Mouse (Mus musculus): ENCODE measurements around the gene Gpr19. TPM values are rescaled to one million over a fixed set of nuclear protein-coding genes. Genes with fewer than 3 reads are reported as not detected.

Gene Gpr19
- polyA plus RNA-seq, 1 experiment from 2014 or later: 11.1 TPM

DNA sequence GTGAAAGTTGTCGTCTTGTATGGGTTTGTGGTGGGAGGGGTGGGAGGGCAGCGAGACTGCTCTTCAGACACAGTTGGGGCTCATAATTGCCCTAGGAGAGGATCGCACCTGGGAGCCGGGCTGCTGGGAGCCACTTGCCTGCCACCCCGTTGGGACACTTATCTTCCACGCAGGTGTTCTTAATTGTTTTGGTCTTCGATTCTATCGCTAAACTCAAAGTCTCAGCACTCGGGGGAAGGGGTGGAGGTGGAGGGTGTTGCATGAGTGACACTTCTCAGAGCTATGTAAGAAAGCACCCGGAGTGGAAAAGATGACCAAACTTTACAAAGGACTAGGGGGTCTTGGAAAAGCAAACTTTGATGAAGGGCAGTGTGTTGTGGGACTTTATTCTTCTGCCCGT, 18.3 kb upstream of the Gpr19 start:
- DNase-seq (ENCODE audit: low spot score): peak; percentile 43
- Histone ChIP-seq H3K27ac (peak overlapping the region; percentile 81), H3K4me3 (replicated peaks; ENCODE audit: low read depth, low read length) (peak overlapping the region; percentile 40), H3K27me3 (ENCODE audit: insufficient read depth, low read length) (no peaks in the 10 kb centered on the region), H3K9ac (ENCODE audit: low read depth, low read length) (peak overlapping the region; percentile 68), H3K4me2 (ENCODE audit: low read length) (peak overlapping the region; percentile 90), H3K36me3 (ENCODE audit: insufficient read depth, low read length) (no peaks in the 10 kb centered on the region), H3K9me3 (replicated peaks; ENCODE audit: low read length) (no peaks in the 10 kb centered on the region), H3K4me1 (replicated peaks; ENCODE audit: insufficient read depth, low read length) (peaks cover 3% of the 10 kb centered on the region; the same call in 1 of the 2 replicates)
- ATAC-seq (replicated peaks; ENCODE audit: low FRiP score, low read depth): no peak
- 0% methylated on average over 11 of the region's 11 CpGs for whole genome bisulfite sequencing
- no peak for TF ChIP-seq CTCF (IDR thresholded peaks at IDR 0.05; ENCODE audit: low read depth)

DNA sequence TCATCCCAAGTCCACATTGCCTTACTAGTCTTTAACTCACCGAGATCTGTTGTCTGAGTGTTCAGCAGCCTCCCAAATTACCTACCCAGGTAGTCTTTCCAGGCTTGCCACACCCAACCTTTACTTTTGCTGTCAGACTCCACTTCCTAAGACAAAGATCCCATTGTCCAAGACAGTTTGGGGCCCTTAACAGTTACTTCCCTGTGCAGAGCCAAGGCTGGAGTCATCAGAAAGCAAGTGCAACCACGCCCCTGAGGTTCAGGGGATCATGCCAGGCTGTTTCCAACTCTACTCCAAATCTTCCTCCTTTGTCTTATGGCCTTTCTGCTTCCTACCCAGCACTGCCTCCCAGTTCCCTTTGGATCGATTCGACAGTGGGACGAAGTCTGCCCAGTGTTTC, 16.1 kb upstream of the Gpr19 start:
- Histone ChIP-seq H3K4me3 (replicated peaks; ENCODE audit: low read depth, low read length) (no peak overlapping the region), H3K27me3 (ENCODE audit: insufficient read depth, low read length) (no peaks in the 10 kb centered on the region), H3K9me3 (replicated peaks; ENCODE audit: low read length) (no peaks in the 10 kb centered on the region), H3K4me1 (replicated peaks; ENCODE audit: insufficient read depth, low read length) (peaks cover 3% of the 10 kb centered on the region; the same call in 1 of the 2 replicates), H3K36me3 (ENCODE audit: insufficient read depth, low read length) (no peaks in the 10 kb centered on the region), H3K27ac (no peak overlapping the region), H3K9ac (ENCODE audit: low read depth, low read length) (no peak overlapping the region), H3K4me2 (ENCODE audit: low read length) (no peak overlapping the region)
- no peak for DNase-seq (ENCODE audit: low spot score)
- WGBS: 89% methylated on average over 5 of the region's 5 CpGs
- no peak for ATAC-seq (replicated peaks; ENCODE audit: low FRiP score, low read depth)
- no peak for TF ChIP-seq CTCF (IDR thresholded peaks at IDR 0.05; ENCODE audit: low read depth)

DNA sequence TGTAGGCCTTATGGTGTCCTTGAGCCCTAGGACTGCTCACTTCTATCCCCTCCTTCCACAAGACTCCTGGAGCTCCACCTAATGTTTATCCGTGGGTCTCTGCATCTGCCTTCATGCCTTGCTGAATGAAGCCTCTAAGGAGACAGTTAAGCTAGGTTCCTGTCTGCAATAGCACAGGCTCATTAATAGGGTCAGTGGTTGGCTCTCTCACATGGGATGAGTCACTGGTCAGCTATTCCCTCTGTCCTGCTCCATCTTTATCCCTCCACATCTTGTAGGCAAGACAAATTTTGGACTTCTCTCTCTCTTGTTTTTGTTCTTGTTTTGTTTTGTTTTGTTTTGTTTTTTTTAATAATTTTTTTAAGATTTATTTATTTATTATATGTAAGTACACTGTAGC, 7.4 kb upstream of the Gpr19 start:
- Histone ChIP-seq H3K27me3 (ENCODE audit: insufficient read depth, low read length) (no peaks in the 10 kb centered on the region), H3K4me2 (ENCODE audit: low read length) (no peak overlapping the region), H3K4me1 (replicated peaks; ENCODE audit: insufficient read depth, low read length) (no peaks in the 10 kb centered on the region), H3K9ac (ENCODE audit: low read depth, low read length) (no peak overlapping the region), H3K9me3 (replicated peaks; ENCODE audit: low read length) (no peaks in the 10 kb centered on the region), H3K4me3 (replicated peaks; ENCODE audit: low read depth, low read length) (no peak overlapping the region), H3K36me3 (ENCODE audit: insufficient read depth, low read length) (no peaks in the 10 kb centered on the region), H3K27ac (no peak overlapping the region)
- no peak for TF ChIP-seq CTCF (IDR thresholded peaks at IDR 0.05; ENCODE audit: low read depth)
- WGBS: 76% methylated on average over 1 of the region's 1 CpGs
- ATAC-seq (replicated peaks; ENCODE audit: low FRiP score, low read depth) (no peak), DNase-seq (ENCODE audit: low spot score) (no peak)

DNA sequence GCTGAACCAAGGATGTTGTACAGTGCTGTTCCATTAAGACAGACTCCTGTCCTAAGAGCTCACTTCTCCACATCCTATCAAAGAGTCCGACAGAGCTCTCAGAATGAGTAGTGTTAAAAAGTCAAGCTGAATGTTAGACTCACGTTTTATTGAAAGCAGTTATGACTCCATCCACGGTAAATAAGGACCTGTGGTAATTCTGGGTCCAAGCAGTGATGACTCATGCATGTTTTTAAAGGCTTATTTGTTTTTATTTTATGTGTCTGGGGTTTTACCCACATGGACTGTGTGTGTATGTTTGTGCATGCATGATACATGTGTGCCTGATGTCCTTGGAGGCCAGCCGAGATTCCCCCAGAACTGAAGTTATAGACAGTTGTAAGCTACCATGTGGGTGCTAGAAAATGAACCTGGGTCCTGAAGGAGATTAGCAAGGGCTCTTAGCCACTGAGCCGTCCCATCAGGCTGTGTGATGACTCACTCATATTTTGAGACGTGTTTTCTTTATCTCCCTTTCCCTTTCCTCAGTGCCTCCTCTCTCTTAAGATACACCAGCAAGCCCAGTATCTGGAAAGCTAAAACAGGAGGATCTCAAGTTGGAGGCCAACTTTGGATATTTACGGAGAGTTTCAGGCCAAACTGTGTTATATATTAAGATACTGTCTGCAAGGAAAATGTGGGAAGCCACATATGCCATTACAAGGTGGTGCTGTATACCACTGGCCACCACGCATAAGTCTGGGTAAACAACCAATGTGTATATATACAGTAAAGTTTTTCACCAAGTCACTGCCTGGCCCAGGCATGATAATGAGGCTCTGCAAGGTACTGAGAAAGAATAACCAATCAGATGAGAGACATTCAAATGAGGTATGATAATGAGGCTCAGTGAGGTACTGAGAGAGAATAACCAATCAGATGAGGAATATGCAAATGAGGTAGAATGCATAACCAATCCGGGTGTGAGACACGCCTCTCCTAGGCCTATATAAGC, 5.8 kb upstream of the Gpr19 start:
- no peak overlapping the region for H3K4me3 ChIP-seq (replicated peaks; ENCODE audit: low read depth, low read length)
- no peak overlapping the region for H3K4me2 ChIP-seq (ENCODE audit: low read length)
- H3K27me3 ChIP-seq (ENCODE audit: insufficient read depth, low read length): no peaks in the 10 kb centered on the region
- WGBS: 86% methylated on average over 10 of the region's 10 CpGs
- no peaks in the 10 kb centered on the region for H3K9me3 ChIP-seq (replicated peaks; ENCODE audit: low read length)
- DNase-seq (ENCODE audit: low spot score) (no peak), ATAC-seq (replicated peaks; ENCODE audit: low FRiP score, low read depth) (no peak)
- no peak overlapping the region for H3K27ac ChIP-seq
- no peaks in the 10 kb centered on the region for H3K36me3 ChIP-seq (ENCODE audit: insufficient read depth, low read length)
- H3K9ac ChIP-seq (ENCODE audit: low read depth, low read length): no peak overlapping the region
- TF ChIP-seq CTCF (IDR thresholded peaks at IDR 0.05; ENCODE audit: low read depth): no peak
- H3K4me1 ChIP-seq (replicated peaks; ENCODE audit: insufficient read depth, low read length): no peaks in the 10 kb centered on the region

DNA sequence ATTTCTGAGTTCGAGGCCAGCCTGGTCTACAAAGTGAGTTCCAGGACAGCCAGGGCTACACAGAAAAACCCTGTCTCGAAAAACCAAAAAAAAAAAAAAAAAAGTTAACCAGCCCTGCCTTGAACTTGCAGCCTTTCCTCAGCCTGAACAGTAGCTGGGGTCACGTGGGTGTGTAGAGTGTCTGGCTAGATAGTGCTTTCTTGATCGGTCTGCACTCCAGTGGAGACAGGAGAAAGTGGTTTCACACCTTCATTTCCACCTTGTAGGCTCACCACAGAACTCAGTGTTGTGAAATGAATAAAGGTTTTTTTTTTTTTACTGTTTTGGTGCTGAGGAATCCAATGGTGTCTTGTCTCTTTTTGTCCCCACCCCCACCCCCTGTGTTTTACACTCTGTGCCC, 5.0 kb upstream of the Gpr19 start:
- Histone ChIP-seq H3K27ac (no peak overlapping the region), H3K4me2 (ENCODE audit: low read length) (no peak overlapping the region), H3K4me3 (replicated peaks; ENCODE audit: low read depth, low read length) (no peak overlapping the region), H3K9ac (ENCODE audit: low read depth, low read length) (no peak overlapping the region), H3K4me1 (replicated peaks; ENCODE audit: insufficient read depth, low read length) (no peaks in the 10 kb centered on the region), H3K27me3 (ENCODE audit: insufficient read depth, low read length) (no peaks in the 10 kb centered on the region), H3K9me3 (replicated peaks; ENCODE audit: low read length) (no peaks in the 10 kb centered on the region), H3K36me3 (ENCODE audit: insufficient read depth, low read length) (no peaks in the 10 kb centered on the region)
- no peak for DNase-seq (ENCODE audit: low spot score)
- TF ChIP-seq CTCF (IDR thresholded peaks at IDR 0.05; ENCODE audit: low read depth): no peak
- ATAC-seq (replicated peaks; ENCODE audit: low FRiP score, low read depth): no peak
- 82% methylated on average over 3 of the region's 4 CpGs for WGBS

DNA sequence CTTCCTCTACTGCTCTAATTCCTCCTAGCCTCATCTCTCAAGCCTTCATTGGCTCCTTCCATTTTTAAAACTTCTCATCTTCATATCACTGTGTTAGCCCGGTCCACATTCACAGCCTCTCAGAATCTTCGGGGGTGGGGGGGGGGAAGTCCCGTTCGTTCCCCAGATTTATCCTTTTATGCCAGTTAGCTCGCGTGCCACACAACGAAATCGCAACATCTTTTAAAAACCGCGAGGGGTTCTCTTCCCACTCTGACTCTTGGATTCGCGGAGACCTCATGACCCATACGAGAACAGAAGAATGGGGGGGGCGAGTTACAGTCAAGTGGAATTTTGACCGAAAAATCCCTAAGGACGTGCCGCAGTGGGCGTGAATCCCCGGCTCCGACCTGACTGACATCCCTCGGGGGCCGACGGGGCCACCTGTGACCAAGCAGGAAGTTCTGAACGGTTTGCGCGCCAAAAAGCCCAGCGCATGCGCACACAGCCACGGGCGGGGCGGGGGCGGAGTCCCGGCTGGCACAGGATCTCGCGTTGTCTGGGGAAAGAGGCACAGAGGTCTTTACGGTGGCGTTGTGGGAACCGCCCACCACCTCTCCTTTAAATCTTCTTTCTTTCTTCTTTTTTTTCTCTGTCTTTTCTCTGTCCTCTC, 809 bp downstream of the Gpr19 start:
- ATAC-seq (replicated peaks; ENCODE audit: low FRiP score, low read depth) (peak; percentile 91), DNase-seq (ENCODE audit: low spot score) (peak; percentile 96)
- Histone ChIP-seq H3K36me3 (ENCODE audit: insufficient read depth, low read length) (no peaks in the 10 kb centered on the region), H3K4me1 (replicated peaks; ENCODE audit: insufficient read depth, low read length) (0 out of 2 replicates have a peak, but pooled peaks cover 3% of the 10 kb centered on the region), H3K27me3 (ENCODE audit: insufficient read depth, low read length) (no peaks in the 10 kb centered on the region), H3K27ac (peak overlapping the region; percentile 99), H3K9ac (ENCODE audit: low read depth, low read length) (peak overlapping the region; percentile 75), H3K9me3 (replicated peaks; ENCODE audit: low read length) (no peaks in the 10 kb centered on the region), H3K4me3 (replicated peaks; ENCODE audit: low read depth, low read length) (peak overlapping the region; percentile 45), H3K4me2 (ENCODE audit: low read length) (peak overlapping the region; percentile 70)
- WGBS: under 1% methylated on average over 38 of the region's 38 CpGs
- no peak for TF ChIP-seq CTCF (IDR thresholded peaks at IDR 0.05; ENCODE audit: low read depth)
